Mouse (Mus musculus): ENCODE results near the gene Styxl1. TPM values are rescaled to one million over a fixed set of nuclear protein-coding genes. Genes with fewer than 3 reads are reported as not detected.

Gene Styxl1
- 0.21 and 0.27 TPM in 2 replicates for polyA plus RNA-seq (2015; fragmentation: Nextera tagmentation; extraction: Ambion mirVana)

DNA sequence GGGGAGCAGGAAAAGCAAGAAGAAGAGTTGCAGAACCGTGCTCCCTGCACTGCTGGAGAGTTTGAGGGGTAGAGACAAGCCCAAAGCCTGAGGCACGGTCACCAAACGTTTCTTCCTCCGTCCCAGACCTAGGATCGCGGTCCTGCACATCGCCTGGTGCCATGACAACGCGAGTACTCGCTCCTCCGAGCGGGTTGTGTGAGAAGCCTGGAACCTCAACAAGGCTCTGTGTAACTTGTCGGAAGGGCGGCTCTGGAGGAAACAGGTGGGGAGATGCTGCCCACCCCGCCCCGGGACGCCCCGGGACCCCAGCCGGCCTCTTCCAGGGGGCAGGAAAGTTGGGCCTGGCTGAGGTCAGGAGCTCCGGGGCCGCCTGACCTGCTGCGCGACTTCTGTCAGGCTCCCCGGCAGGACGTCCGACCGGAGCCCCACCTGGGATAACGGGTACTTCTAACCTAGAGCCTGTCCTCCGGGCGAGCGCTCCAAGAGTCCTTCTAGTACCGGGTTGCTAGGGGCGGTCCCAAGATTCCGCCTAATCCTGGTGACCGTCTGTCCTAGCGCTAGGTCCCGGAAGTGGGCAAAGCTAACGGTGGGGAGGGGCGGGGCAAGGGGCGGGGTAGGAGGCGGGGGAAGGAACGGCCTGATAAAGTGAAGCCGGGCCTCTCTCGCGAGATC lies at the start of gene Styxl1:
TSS of gene Styxl1 (minus strand) at position 590 of the 675 bp plus-strand sequence.
- Histone ChIP-seq H3K4me2 (replicated peaks; ENCODE audit: low read depth) (peak within 1 kb of the TSS; percentile 74), H3K27ac (ENCODE audit: low read depth, low read length) (peak within 1 kb of the TSS; percentile 97), H3K27me3 (replicated peaks; ENCODE audit: control insufficient read depth, insufficient read depth, low read length) (no peaks in the 10 kb centered on the region), H3K9me3 (ENCODE audit: control insufficient read depth) (no peaks in the 10 kb centered on the region), H3K9ac (ENCODE audit: low read depth, low read length) (peak within 1 kb of the TSS; percentile 88), H3K36me3 (ENCODE audit: control insufficient read depth, insufficient read depth) (0 out of 2 replicates have a peak, but pooled peaks cover under 1% of the 10 kb centered on the region), H3K4me1 (replicated peaks; ENCODE audit: control insufficient read depth, insufficient read depth, low read length) (peaks cover 8% of the 10 kb centered on the region), H3K4me3 (ENCODE audit: low read depth, low read length) (peak within 1 kb of the TSS; percentile 80)
- 0 out of 2 replicates have a peak, but pooled peaks have one; percentile 7 for ATAC-seq
- 0% methylated on average over 45 of the region's 45 CpGs for WGBS
- TF ChIP-seq CTCF (IDR thresholded peaks at IDR 0.05; ENCODE audit: low read depth) = no peak

DNA sequence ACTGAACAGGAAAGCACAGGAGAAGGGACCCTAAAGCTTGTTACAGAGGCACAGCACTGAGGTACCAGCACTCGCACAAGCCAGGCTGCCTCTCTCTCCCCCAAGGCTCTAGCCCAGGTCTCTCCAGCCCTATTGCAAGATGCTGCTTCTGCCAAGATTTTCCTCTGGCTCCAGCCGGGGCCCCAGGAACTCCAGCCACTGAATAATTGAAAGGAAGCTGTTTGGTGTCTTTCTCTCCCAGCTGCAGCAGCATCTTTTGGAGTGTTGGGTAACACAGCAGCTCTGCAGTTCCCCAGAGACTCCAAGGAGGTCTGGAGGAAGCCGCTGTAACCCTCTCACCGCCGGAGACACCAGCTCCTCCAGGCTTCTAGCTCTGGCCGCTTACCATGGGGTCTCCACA lies 48.0 kb upstream of the Styxl1 start:
- Histone ChIP-seq H3K4me1 (replicated peaks; ENCODE audit: control insufficient read depth, insufficient read depth, low read length) (no peaks in the 10 kb centered on the region), H3K27me3 (replicated peaks; ENCODE audit: control insufficient read depth, insufficient read depth, low read length) (no peaks in the 10 kb centered on the region; the same call in 1 of the 2 replicates), H3K27ac (ENCODE audit: low read depth, low read length) (no peak overlapping the region), H3K36me3 (ENCODE audit: control insufficient read depth, insufficient read depth) (no peaks in the 10 kb centered on the region), H3K4me2 (replicated peaks; ENCODE audit: low read depth) (no peak overlapping the region), H3K9me3 (ENCODE audit: control insufficient read depth) (no peaks in the 10 kb centered on the region), H3K4me3 (ENCODE audit: low read depth, low read length) (no peak overlapping the region), H3K9ac (ENCODE audit: low read depth, low read length) (no peak overlapping the region)
- WGBS = 54% methylated on average over 6 of the region's 6 CpGs
- TF ChIP-seq CTCF (IDR thresholded peaks at IDR 0.05; ENCODE audit: low read depth) = no peak
- ATAC-seq = no peak

DNA sequence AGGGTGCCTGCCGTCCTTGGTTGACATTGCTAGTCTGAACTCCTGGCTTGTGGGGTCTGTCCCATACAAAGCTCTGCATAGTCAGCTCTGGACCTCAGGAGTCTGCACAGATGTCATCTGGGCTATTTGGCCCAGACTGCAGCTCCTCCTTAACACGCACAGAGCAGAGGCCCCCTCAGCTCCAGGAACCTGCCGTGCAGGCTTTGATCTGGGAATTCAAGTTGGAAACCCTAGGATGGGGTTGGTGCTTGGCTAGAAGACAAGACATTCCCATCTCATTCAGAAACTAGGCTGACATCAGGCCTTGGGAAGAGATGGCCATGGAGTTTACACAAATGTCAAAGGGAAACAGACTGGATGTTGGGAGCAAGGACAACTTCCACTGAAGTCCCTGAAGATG lies 46.3 kb upstream of the Styxl1 start:
- no peak for TF ChIP-seq CTCF (IDR thresholded peaks at IDR 0.05; ENCODE audit: low read depth)
- Histone ChIP-seq H3K4me1 (replicated peaks; ENCODE audit: control insufficient read depth, insufficient read depth, low read length) (no peaks in the 10 kb centered on the region), H3K9me3 (ENCODE audit: control insufficient read depth) (no peaks in the 10 kb centered on the region), H3K27me3 (replicated peaks; ENCODE audit: control insufficient read depth, insufficient read depth, low read length) (no peaks in the 10 kb centered on the region; the same call in 1 of the 2 replicates), H3K36me3 (ENCODE audit: control insufficient read depth, insufficient read depth) (no peaks in the 10 kb centered on the region), H3K27ac (ENCODE audit: low read depth, low read length) (no peak overlapping the region), H3K4me3 (ENCODE audit: low read depth, low read length) (no peak overlapping the region), H3K4me2 (replicated peaks; ENCODE audit: low read depth) (no peak overlapping the region), H3K9ac (ENCODE audit: low read depth, low read length) (no peak overlapping the region)
- no peak for ATAC-seq
- WGBS = 43% methylated on average over 3 of the region's 3 CpGs

DNA sequence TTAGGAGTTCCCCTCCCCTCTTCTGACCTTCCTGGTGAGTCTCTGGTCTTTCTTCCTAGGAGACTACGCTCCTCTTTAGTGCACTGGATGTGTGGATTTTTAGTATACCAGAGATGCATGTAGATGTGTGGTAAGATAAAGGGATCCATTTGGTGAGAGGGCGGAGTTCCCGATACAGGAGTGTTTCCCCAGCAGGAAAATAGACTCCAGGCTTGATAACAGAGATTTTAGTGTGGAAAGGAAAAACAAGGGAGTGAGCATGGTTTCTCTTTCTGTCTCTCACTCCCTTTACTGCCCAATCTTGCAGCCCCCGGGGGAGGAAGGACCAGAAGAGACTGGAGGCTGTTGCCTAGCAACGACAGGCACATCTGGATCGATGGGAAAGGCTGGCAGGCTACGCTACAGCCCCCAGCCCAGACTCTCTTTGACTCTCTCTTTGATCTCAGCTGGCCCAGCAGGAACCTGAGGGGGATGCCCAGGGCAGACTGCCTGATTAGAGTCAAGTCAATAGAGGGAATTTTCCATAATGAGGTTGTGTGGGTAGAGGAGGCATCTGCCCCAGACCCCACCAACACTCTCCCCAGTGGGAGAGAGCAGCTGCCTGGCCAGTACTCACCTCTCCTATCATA lies 44.2 kb upstream of the Styxl1 start:
- H3K4me2 ChIP-seq (replicated peaks; ENCODE audit: low read depth) = no peak overlapping the region
- ATAC-seq = no peak; the same call in 1 of the 2 replicates
- H3K9ac ChIP-seq (ENCODE audit: low read depth, low read length) = no peak overlapping the region
- H3K9me3 ChIP-seq (ENCODE audit: control insufficient read depth) = no peaks in the 10 kb centered on the region
- H3K4me3 ChIP-seq (ENCODE audit: low read depth, low read length) = no peak overlapping the region
- 32% methylated on average over 7 of the region's 7 CpGs for WGBS
- no peaks in the 10 kb centered on the region for H3K4me1 ChIP-seq (replicated peaks; ENCODE audit: control insufficient read depth, insufficient read depth, low read length)
- no peaks in the 10 kb centered on the region; the same call in 1 of the 2 replicates for H3K27me3 ChIP-seq (replicated peaks; ENCODE audit: control insufficient read depth, insufficient read depth, low read length)
- H3K27ac ChIP-seq (ENCODE audit: low read depth, low read length) = no peak overlapping the region
- TF ChIP-seq CTCF (IDR thresholded peaks at IDR 0.05; ENCODE audit: low read depth) = no peak
- no peaks in the 10 kb centered on the region for H3K36me3 ChIP-seq (ENCODE audit: control insufficient read depth, insufficient read depth)

DNA sequence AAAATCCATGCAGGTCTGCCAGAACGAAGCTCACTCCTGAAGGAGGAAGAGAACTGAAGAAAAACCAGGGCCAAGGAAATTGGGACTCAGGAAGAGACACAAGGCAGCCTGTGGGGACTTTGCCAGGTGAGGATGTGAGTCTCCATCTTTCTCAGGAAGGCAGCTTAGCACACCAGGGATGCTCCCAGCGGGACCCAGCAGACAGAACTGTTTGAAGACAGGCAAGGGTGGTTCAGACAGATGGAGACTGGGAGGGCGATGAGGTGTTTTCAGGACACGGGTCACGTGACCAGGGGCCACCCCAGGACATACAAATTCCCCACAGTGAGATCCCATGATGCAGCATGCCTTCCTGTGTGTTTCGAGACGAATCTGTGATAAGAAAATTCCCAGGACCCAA lies 40.3 kb upstream of the Styxl1 start:
- Histone ChIP-seq H3K4me3 (ENCODE audit: low read depth, low read length) (no peak overlapping the region), H3K4me1 (replicated peaks; ENCODE audit: control insufficient read depth, insufficient read depth, low read length) (no peaks in the 10 kb centered on the region), H3K27ac (ENCODE audit: low read depth, low read length) (no peak overlapping the region), H3K27me3 (replicated peaks; ENCODE audit: control insufficient read depth, insufficient read depth, low read length) (no peaks in the 10 kb centered on the region), H3K9me3 (ENCODE audit: control insufficient read depth) (no peaks in the 10 kb centered on the region), H3K36me3 (ENCODE audit: control insufficient read depth, insufficient read depth) (no peaks in the 10 kb centered on the region), H3K4me2 (replicated peaks; ENCODE audit: low read depth) (no peak overlapping the region), H3K9ac (ENCODE audit: low read depth, low read length) (no peak overlapping the region)
- ATAC-seq = no peak
- TF ChIP-seq CTCF (IDR thresholded peaks at IDR 0.05; ENCODE audit: low read depth) = no peak
- 32% methylated on average over 7 of the region's 7 CpGs for WGBS

DNA sequence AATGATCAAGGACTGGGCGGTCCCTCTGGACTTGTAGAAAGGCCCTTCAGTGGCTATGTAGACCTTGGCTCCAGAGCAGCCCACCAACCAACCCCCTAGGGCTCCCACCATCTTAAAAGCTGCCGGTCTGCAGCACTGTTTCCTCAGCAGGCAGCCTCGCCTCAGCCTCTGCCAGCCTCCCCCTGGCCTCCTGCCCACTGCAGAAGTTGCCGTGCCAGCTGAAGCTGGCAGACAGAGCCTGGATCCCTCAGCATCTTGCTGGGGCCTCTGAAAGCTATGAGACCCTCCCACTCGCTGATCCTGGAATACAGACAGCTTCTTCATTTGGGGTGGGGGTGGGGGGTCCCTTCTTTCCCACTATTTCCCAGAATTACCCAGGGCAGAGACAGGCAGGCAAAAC lies 34.8 kb upstream of the Styxl1 start:
- Histone ChIP-seq H3K9ac (ENCODE audit: low read depth, low read length) (no peak overlapping the region), H3K9me3 (ENCODE audit: control insufficient read depth) (no peaks in the 10 kb centered on the region), H3K4me3 (ENCODE audit: low read depth, low read length) (no peak overlapping the region), H3K4me1 (replicated peaks; ENCODE audit: control insufficient read depth, insufficient read depth, low read length) (no peaks in the 10 kb centered on the region), H3K4me2 (replicated peaks; ENCODE audit: low read depth) (no peak overlapping the region), H3K36me3 (ENCODE audit: control insufficient read depth, insufficient read depth) (no peaks in the 10 kb centered on the region), H3K27ac (ENCODE audit: low read depth, low read length) (no peak overlapping the region), H3K27me3 (replicated peaks; ENCODE audit: control insufficient read depth, insufficient read depth, low read length) (no peaks in the 10 kb centered on the region)
- 65% methylated on average over 5 of the region's 5 CpGs for WGBS
- no peak for ATAC-seq
- TF ChIP-seq CTCF (IDR thresholded peaks at IDR 0.05; ENCODE audit: low read depth) = no peak

All from intestine, postnatal 0 days (tissue).